Mouse (Mus musculus): ENCODE results near the gene S100a13. TPM values are rescaled to one million over a fixed set of nuclear protein-coding genes. Genes with fewer than 3 reads are reported as not detected.

S100a13 gene
- 27.7 and 30.3 TPM in 2 replicates for polyA plus RNA-seq (2014; fragmentation: Nextera tagmentation; extraction: Ambion mirVana)

GRCm38 (mm10) chr3:90513796-90514590 lies at the start of gene S100a13, which contains the start of gene S100a1:
Gene S100a13, plus strand, starts transcription at chr3:90514435.
Gene S100a1, minus strand, starts transcription at chr3:90514392.
- no peak within 1 kb of the TSS for H3K27ac ChIP-seq (ENCODE audit: low read depth)
- peak within 1 kb of the TSS; percentile 46 for H3K9ac ChIP-seq (ENCODE audit: low read length)
- 3% methylated on average over 25 of the region's 25 CpGs for WGBS
- peaks cover 7% of the 10 kb centered on the region; the same call in 1 of the 2 replicates for H3K4me1 ChIP-seq (replicated peaks; ENCODE audit: control insufficient read depth, insufficient read depth, low read length)
- peak; percentile 58 for ATAC-seq (replicated peaks; ENCODE audit: low FRiP score, low TSS enrichment, low read depth)
- no peaks in the 10 kb centered on the region for H3K9me3 ChIP-seq (ENCODE audit: control insufficient read depth, low read length)
- H3K27me3 ChIP-seq (replicated peaks; ENCODE audit: control insufficient read depth, insufficient read depth, low read length) = no peaks in the 10 kb centered on the region
- peak; percentile 74 for DNase-seq (ENCODE audit: low spot score)
- H3K4me2 ChIP-seq (ENCODE audit: low read length) = peak within 1 kb of the TSS; percentile 92
- H3K4me3 ChIP-seq (ENCODE audit: low read depth, low read length) = peak within 1 kb of the TSS; percentile 37
- H3K36me3 ChIP-seq (ENCODE audit: control insufficient read depth, insufficient read depth, low read length) = 0 out of 2 replicates have a peak, but pooled peaks cover 2% of the 10 kb centered on the region

GRCm38 (mm10) chr3:90464552-90465080 lies 49.6 kb upstream of the S100a13 start:
- peak overlapping the region; percentile 58 for H3K4me3 ChIP-seq (ENCODE audit: low read depth, low read length)
- peak overlapping the region; percentile 89 for H3K4me2 ChIP-seq (ENCODE audit: low read length)
- WGBS = 16% methylated on average over 37 of the region's 37 CpGs
- no peaks in the 10 kb centered on the region for H3K36me3 ChIP-seq (ENCODE audit: control insufficient read depth, insufficient read depth, low read length)
- no peaks in the 10 kb centered on the region for H3K9me3 ChIP-seq (ENCODE audit: control insufficient read depth, low read length)
- peaks cover 34% of the 10 kb centered on the region for H3K27me3 ChIP-seq (replicated peaks; ENCODE audit: control insufficient read depth, insufficient read depth, low read length)
- H3K27ac ChIP-seq (ENCODE audit: low read depth) = no peak overlapping the region
- ATAC-seq (replicated peaks; ENCODE audit: low FRiP score, low TSS enrichment, low read depth) (0 out of 2 replicates have a peak, but pooled peaks have one; percentile 22), DNase-seq (ENCODE audit: low spot score) (peak; percentile 67)
- peak overlapping the region; percentile 46; the same call in 1 of the 2 replicates for H3K9ac ChIP-seq (ENCODE audit: low read length)
- H3K4me1 ChIP-seq (replicated peaks; ENCODE audit: control insufficient read depth, insufficient read depth, low read length) = 0 out of 2 replicates have a peak, but pooled peaks cover 2% of the 10 kb centered on the region

DNA sequence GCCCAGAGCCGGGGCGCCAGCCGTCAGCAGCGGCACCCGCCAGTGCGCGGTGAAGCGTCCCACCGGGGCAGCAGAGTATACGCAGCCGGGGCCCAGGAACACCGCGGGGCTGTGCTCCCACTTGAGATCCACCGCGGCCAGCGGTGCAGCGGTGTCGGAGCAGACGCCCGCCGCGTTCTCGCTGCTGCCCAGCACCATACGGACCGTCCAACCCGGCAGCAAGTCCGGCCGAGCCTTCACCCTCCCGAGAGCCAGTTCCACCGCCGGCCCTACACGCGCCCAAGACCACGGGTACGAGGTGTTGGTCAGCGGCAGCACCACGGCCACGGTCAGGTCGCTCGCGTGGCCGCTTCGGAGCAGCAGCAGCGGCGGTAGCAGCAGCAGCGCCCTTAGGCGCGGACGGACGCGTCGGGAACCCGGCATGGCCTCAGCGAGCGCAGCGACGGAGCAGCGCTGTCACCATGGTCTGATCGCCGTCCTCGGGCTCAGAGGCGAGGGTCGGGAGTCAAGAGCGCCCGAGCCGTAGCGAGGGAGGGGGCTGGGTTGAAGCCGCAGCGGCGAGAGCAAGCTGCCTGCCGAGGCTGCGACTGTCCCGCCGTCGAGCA lies 49.1 kb upstream of the S100a13 start:
- Histone ChIP-seq H3K4me2 (ENCODE audit: low read length) (peak overlapping the region; percentile 89), H3K36me3 (ENCODE audit: control insufficient read depth, insufficient read depth, low read length) (no peaks in the 10 kb centered on the region), H3K27me3 (replicated peaks; ENCODE audit: control insufficient read depth, insufficient read depth, low read length) (peaks cover 34% of the 10 kb centered on the region), H3K27ac (ENCODE audit: low read depth) (no peak overlapping the region), H3K4me1 (replicated peaks; ENCODE audit: control insufficient read depth, insufficient read depth, low read length) (0 out of 2 replicates have a peak, but pooled peaks cover 2% of the 10 kb centered on the region), H3K9me3 (ENCODE audit: control insufficient read depth, low read length) (no peaks in the 10 kb centered on the region), H3K9ac (ENCODE audit: low read length) (peak overlapping the region; percentile 46), H3K4me3 (ENCODE audit: low read depth, low read length) (peak overlapping the region; percentile 58)
- ATAC-seq (replicated peaks; ENCODE audit: low FRiP score, low TSS enrichment, low read depth) = peak; percentile 48
- whole genome bisulfite sequencing = under 1% methylated on average over 75 of the region's 75 CpGs
- DNase-seq (ENCODE audit: low spot score) = peak; percentile 80

- ATAC-seq (replicated peaks; ENCODE audit: low FRiP score, low TSS enrichment, low read depth) = peak; percentile 61
- peak; percentile 75 for DNase-seq (ENCODE audit: low spot score)
- 0 out of 2 replicates have a peak, but pooled peaks cover 2% of the 10 kb centered on the region for H3K4me1 ChIP-seq (replicated peaks; ENCODE audit: control insufficient read depth, insufficient read depth, low read length)
- WGBS = under 1% methylated on average over 38 of the region's 49 CpGs
- H3K9me3 ChIP-seq (ENCODE audit: control insufficient read depth, low read length) = no peaks in the 10 kb centered on the region
- H3K9ac ChIP-seq (ENCODE audit: low read length) = peak within 1 kb of the TSS; percentile 46
- H3K36me3 ChIP-seq (ENCODE audit: control insufficient read depth, insufficient read depth, low read length) = no peaks in the 10 kb centered on the region
- peak within 1 kb of the TSS; percentile 58 for H3K4me3 ChIP-seq (ENCODE audit: low read depth, low read length)
- H3K27ac ChIP-seq (ENCODE audit: low read depth) = no peak within 1 kb of the TSS
- peaks cover 34% of the 10 kb centered on the region for H3K27me3 ChIP-seq (replicated peaks; ENCODE audit: control insufficient read depth, insufficient read depth, low read length)
- peak within 1 kb of the TSS; percentile 89 for H3K4me2 ChIP-seq (ENCODE audit: low read length)
These were observed 48.4 kb upstream of the S100a13 start, which contains the start of gene Npr1 for GRCm38 (mm10) chr3:90465686-90466310. Gene Npr1, minus strand, starts transcription at chr3:90465866.

DNA sequence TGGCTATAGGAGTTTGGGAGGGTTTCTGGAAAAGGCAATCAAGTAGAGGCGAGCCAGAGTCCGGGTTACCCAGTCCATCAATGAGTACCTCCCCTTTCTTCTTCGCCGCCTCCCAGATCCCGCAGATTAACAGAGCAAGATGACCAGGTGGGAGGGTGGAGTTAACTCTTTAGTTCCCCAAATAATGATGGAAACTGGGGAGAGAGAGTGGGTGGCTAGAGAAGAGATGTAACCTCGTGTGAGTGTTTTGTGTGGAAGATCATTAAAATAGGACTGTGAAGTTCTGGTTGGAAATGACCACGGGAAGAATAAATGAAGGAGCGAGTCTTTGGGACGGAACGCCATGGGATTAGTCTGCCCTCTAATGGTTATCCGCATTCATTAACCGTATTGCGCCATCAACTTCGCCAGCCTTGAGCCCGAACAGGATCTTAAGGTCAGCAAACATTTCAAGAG lies 47.9 kb upstream of the S100a13 start:
- Histone ChIP-seq H3K9me3 (ENCODE audit: control insufficient read depth, low read length) (no peaks in the 10 kb centered on the region), H3K4me2 (ENCODE audit: low read length) (peak overlapping the region; percentile 89), H3K27me3 (replicated peaks; ENCODE audit: control insufficient read depth, insufficient read depth, low read length) (peaks cover 34% of the 10 kb centered on the region), H3K4me3 (ENCODE audit: low read depth, low read length) (peak overlapping the region; percentile 58), H3K4me1 (replicated peaks; ENCODE audit: control insufficient read depth, insufficient read depth, low read length) (0 out of 2 replicates have a peak, but pooled peaks cover 2% of the 10 kb centered on the region), H3K27ac (ENCODE audit: low read depth) (no peak overlapping the region), H3K9ac (ENCODE audit: low read length) (peak overlapping the region; percentile 46; the same call in 1 of the 2 replicates), H3K36me3 (ENCODE audit: control insufficient read depth, insufficient read depth, low read length) (no peaks in the 10 kb centered on the region)
- DNase-seq (ENCODE audit: low spot score) = peak; percentile 82
- WGBS = under 1% methylated on average over 15 of the region's 15 CpGs
- ATAC-seq (replicated peaks; ENCODE audit: low FRiP score, low TSS enrichment, low read depth) = peak; percentile 54; the same call in 1 of the 2 replicates

DNA sequence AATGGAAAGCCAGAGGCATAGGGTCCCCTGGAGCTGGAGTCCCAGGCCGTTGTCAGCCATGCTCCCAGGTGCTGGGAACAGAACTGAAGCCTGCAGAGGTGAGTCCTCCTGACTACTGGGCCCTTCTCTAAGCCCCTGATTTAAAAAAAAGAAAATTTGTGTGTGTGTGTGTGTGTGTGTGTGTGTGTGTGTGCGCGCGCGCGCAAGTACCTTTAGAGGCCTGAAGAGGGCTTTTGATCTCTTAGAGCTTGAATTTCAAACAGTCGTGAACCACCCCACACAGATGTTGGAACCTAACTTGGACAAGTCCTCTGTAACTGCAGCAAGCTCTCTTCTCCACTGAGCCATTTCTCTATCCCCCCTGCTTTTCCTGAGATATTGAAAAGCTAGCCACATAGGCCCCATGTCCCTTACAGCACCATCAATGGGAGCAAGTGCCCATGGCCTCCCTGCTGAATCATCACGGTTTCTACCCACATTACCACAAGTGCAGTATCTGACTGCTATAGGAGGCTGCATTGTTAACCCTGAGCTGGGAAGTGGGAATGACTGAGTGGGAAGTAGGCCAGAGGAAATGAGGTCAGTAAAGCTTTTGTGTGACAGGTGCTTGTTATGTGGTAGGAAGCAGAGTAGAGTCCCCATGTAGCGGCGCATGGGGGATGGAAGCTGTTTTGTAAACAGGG lies 46.5 kb upstream of the S100a13 start:
- no peaks in the 10 kb centered on the region for H3K9me3 ChIP-seq (ENCODE audit: control insufficient read depth, low read length)
- WGBS = 95% methylated on average over 10 of the region's 10 CpGs
- H3K27me3 ChIP-seq (replicated peaks; ENCODE audit: control insufficient read depth, insufficient read depth, low read length) = peaks cover 34% of the 10 kb centered on the region
- H3K9ac ChIP-seq (ENCODE audit: low read length) = no peak overlapping the region
- H3K4me1 ChIP-seq (replicated peaks; ENCODE audit: control insufficient read depth, insufficient read depth, low read length) = 0 out of 2 replicates have a peak, but pooled peaks cover 2% of the 10 kb centered on the region
- ATAC-seq (replicated peaks; ENCODE audit: low FRiP score, low TSS enrichment, low read depth) (no peak), DNase-seq (ENCODE audit: low spot score) (no peak)
- H3K27ac ChIP-seq (ENCODE audit: low read depth) = no peak overlapping the region
- H3K4me2 ChIP-seq (ENCODE audit: low read length) = no peak overlapping the region
- H3K4me3 ChIP-seq (ENCODE audit: low read depth, low read length) = no peak overlapping the region
- H3K36me3 ChIP-seq (ENCODE audit: control insufficient read depth, insufficient read depth, low read length) = no peaks in the 10 kb centered on the region

DNA sequence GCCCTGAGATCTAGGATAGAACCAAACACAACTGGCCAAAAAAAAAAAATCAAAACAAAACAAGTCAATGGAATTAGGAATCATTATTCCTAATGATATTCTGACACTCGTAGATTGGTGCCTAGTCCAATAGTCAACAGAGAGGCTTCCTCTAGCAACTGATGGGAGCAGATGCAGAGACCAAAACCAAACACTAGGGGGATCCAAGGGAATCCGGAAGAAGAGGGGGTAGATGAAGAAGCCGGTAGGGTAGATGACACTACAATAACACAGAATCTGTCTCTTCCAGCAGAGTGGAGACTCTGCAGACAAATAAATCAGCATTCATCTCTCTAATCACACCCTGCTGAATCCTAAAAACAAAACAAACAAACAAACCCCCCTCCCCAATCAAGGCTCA lies 42.0 kb upstream of the S100a13 start:
- ATAC-seq (replicated peaks; ENCODE audit: low FRiP score, low TSS enrichment, low read depth) = no peak
- no peak overlapping the region for H3K27ac ChIP-seq (ENCODE audit: low read depth)
- DNase-seq (ENCODE audit: low spot score) = no peak
- H3K4me1 ChIP-seq (replicated peaks; ENCODE audit: control insufficient read depth, insufficient read depth, low read length) = peaks cover 5% of the 10 kb centered on the region; the same call in 1 of the 2 replicates
- no peaks in the 10 kb centered on the region for H3K9me3 ChIP-seq (ENCODE audit: control insufficient read depth, low read length)
- no peak overlapping the region for H3K4me3 ChIP-seq (ENCODE audit: low read depth, low read length)
- no peak overlapping the region for H3K9ac ChIP-seq (ENCODE audit: low read length)
- H3K4me2 ChIP-seq (ENCODE audit: low read length) = no peak overlapping the region
- no peaks in the 10 kb centered on the region for H3K27me3 ChIP-seq (replicated peaks; ENCODE audit: control insufficient read depth, insufficient read depth, low read length)
- H3K36me3 ChIP-seq (ENCODE audit: control insufficient read depth, insufficient read depth, low read length) = no peaks in the 10 kb centered on the region
- 20% methylated on average over 3 of the region's 3 CpGs for WGBS

Data from intestine, embryonic 14.5 days (tissue).